Mouse (Mus musculus) G1E (cell line): ENCODE results near the gene Aldh4a1. TPM values are rescaled to one million over a fixed set of nuclear protein-coding genes. Genes with fewer than 3 reads are reported as not detected.

Source experiments
- ATAC-seq: 2 replicates; pipeline ENCODE4 v1.8.0; 2016; ENCODE audit warnings: mild to moderate bottlenecking; ENCODE audit not compliant: insufficient number of reproducible peaks, poor library complexity, low FRiP score, severe bottlenecking; ENCODE audit errors: extremely low read depth
- DNase-seq: peaks from one replicate; pipeline ENCODE4 v3.0.0; 2012; ENCODE audit warnings: low spot score
- H3K27me3 ChIP-seq: 2 replicates; pipeline ENCODE4 v1.6.1; 2012; ENCODE audit warnings: mild to moderate bottlenecking, low read length, inconsistent platforms; ENCODE audit not compliant: insufficient read depth
- H3K36me3 ChIP-seq: replicated peaks from 2 replicates; pipeline ENCODE3; 2012; ENCODE audit warnings: mild to moderate bottlenecking, inconsistent platforms
- H3K4me1 ChIP-seq: 2 replicates; pipeline ENCODE4 v1.6.1; 2012; ENCODE audit warnings: low read depth, low read length, inconsistent platforms, mixed read lengths; ENCODE audit not compliant: insufficient read depth
- H3K4me3 ChIP-seq: 2 replicates; pipeline ENCODE4 v1.5.1; 2012; ENCODE audit warnings: low read depth, mild to moderate bottlenecking, inconsistent platforms, low read length, moderate library complexity, mixed read lengths
- H3K9me3 ChIP-seq: replicated peaks from 2 replicates; pipeline ENCODE4 v1.6.1; 2012; ENCODE audit warnings: inconsistent platforms
- CTCF ChIP-seq: IDR thresholded peaks from 2 replicates; pipeline ENCODE4 v1.5.1; 2012; ENCODE audit warnings: low read depth, low read length, inconsistent platforms, mixed read lengths
- GATA1 ChIP-seq: IDR thresholded peaks from 2 replicates; pipeline ENCODE4 v1.6.1; 2012; ENCODE audit warnings: borderline replicate concordance, low read length, inconsistent platforms, mixed read lengths
- GATA2 ChIP-seq: IDR thresholded peaks from 2 replicates; pipeline ENCODE4 v1.6.1; 2012; ENCODE audit warnings: low read depth, low read length, inconsistent platforms, borderline replicate concordance
- POLR2AphosphoS5 ChIP-seq: IDR thresholded peaks from 2 replicates; pipeline ENCODE4 v1.6.1; 2012; ENCODE audit warnings: low read depth, low read length, inconsistent platforms; ENCODE audit not compliant: insufficient replicate concordance
- TAL1 ChIP-seq: conservative IDR thresholded peaks from 2 replicates; pipeline ENCODE4 v1.6.1; 2012; ENCODE audit warnings: low read depth, low read length, inconsistent platforms, mixed read lengths
- polyA plus RNA-seq: library from polyadenylated mRNA; stranded (reverse); fragments of >175 nt; gene quantifications from 2 replicates; pipeline ENCODE4 v1.2.3, GENCODE M21; 2012
- total RNA-seq, 2 experiments: library from RNA; stranded (forward) in 1 of 2; stranded (reverse) in 1 of 2; fragments of 200-1000 nt in 1 of 2; fragments of >200 nt in 1 of 2; fragmentation: Nextera tagmentation in 1 of 2; gene quantifications; 2 replicates each; pipeline ENCODE4 v1.2.3; 2014 to 2017

The Aldh4a1 gene
- total and polyA plus RNA-seq, 3 experiments: 13.3 to 44.1 (median 17.7) TPM

DNA sequence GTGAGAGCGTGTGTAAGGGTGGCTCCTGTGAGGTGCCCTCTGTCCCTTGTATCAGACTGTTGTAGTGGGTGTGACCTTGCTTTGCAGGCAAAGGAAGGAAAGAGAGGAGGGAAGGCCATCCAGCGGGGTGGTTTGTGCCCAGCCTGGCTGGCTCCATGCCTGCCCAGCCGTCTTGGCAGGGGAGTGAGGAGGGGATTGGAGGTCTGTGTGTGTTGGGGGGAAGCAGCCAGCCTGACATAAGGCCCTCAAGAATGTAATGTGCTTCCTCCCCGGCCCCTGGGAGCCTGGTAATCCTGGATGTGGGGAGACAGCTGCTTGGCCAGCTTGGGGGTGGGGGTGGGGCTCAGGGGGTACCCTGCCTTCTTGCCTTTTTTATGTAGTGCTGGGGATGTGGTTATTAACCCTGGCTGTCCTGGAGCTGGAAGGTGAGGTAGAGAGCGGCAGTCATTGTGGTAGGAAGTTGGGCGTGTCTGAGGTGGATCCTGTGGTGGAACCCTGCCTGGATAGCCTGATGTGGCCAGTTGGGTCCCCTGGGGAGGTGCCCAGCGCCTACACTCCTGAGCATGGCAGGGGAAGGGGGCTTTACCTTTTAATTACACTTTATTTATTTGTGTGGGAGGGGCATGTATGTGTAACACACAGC lies 67.1 kb downstream of the Aldh4a1 start:
- ATAC-seq: no peak
- DNase-seq: no peak
- Histone ChIP-seq H3K27me3 (no peaks in the 10 kb centered on the region), H3K9me3 (peaks cover 80% of the 10 kb centered on the region), H3K4me1 (no peaks in the 10 kb centered on the region), H3K36me3 (no peaks in the 10 kb centered on the region), H3K4me3 (no peak overlapping the region)
- TF ChIP-seq GATA1: no peak
- no peak for TF ChIP-seq TAL1
- no peak for TF ChIP-seq GATA2
- no peak for TF ChIP-seq POLR2AphosphoS5
- no peak for TF ChIP-seq CTCF

GRCm38 (mm10) chr4:139693315-139693714 lies 70.6 kb downstream of the Aldh4a1 start:
- Histone ChIP-seq H3K4me3 (no peak overlapping the region), H3K4me1 (no peaks in the 10 kb centered on the region), H3K27me3 (no peaks in the 10 kb centered on the region), H3K36me3 (no peaks in the 10 kb centered on the region), H3K9me3 (peaks cover 88% of the 10 kb centered on the region)
- TF ChIP-seq POLR2AphosphoS5: no peak
- no peak for TF ChIP-seq GATA1
- no peak for TF ChIP-seq GATA2
- TF ChIP-seq CTCF: no peak
- TF ChIP-seq TAL1: no peak
- no peak for ATAC-seq
- DNase-seq: no peak

GRCm38 (mm10) chr4:139697755-139698154 lies 75.1 kb downstream of the Aldh4a1 start:
- Histone ChIP-seq H3K36me3 (no peaks in the 10 kb centered on the region), H3K4me3 (no peak overlapping the region), H3K4me1 (no peaks in the 10 kb centered on the region), H3K9me3 (peaks cover 88% of the 10 kb centered on the region), H3K27me3 (no peaks in the 10 kb centered on the region)
- TF ChIP-seq GATA1 (no peak), TAL1 (no peak), GATA2 (no peak), POLR2AphosphoS5 (no peak), CTCF (no peak)
- ATAC-seq (no peak), DNase-seq (no peak)

- H3K36me3 ChIP-seq: no peaks in the 10 kb centered on the region
- no peak for ATAC-seq
- DNase-seq: no peak
- TF ChIP-seq POLR2AphosphoS5 (no peak), GATA1 (no peak), CTCF (no peak), TAL1 (no peak), GATA2 (no peak)
- no peaks in the 10 kb centered on the region for H3K4me1 ChIP-seq
- no peaks in the 10 kb centered on the region for H3K27me3 ChIP-seq
- H3K4me3 ChIP-seq: no peak overlapping the region
- H3K9me3 ChIP-seq: peaks cover 84% of the 10 kb centered on the region
These were observed 75.9 kb downstream of the Aldh4a1 start for GRCm38 (mm10) chr4:139698602-139699001.

Other genes starting within 250 kb of the Aldh4a1 start
- not detected in 2 replicates for gene Iffo2, start 92.3 kb upstream of the Aldh4a1 start, total RNA-seq (2014; fragmentation: Nextera tagmentation)
- 0.35 and 0.38 TPM in 2 replicates for gene Iffo2, start 92.3 kb upstream of the Aldh4a1 start, total RNA-seq (2017)
- gene Iffo2, start 92.3 kb upstream of the Aldh4a1 start, polyA plus RNA-seq: 0.09 and 0.20 TPM in 2 replicates
- not detected in 2 replicates for gene Gm21969, start 19.7 kb upstream of the Aldh4a1 start, total RNA-seq (2014; fragmentation: Nextera tagmentation)
- gene Gm21969, start 19.7 kb upstream of the Aldh4a1 start, total RNA-seq (2017): not detected in 2 replicates
- gene Gm21969, start 19.7 kb upstream of the Aldh4a1 start, polyA plus RNA-seq: 0.02 and 0.04 TPM in 2 replicates
- not detected in 2 replicates for gene Tas1r2, start 30.7 kb downstream of the Aldh4a1 start, total RNA-seq (2014; fragmentation: Nextera tagmentation)
- 0.12 TPM in 1 of 2 replicates, not detected in the other for gene Tas1r2, start 30.7 kb downstream of the Aldh4a1 start, total RNA-seq (2017)
- gene Tas1r2, start 30.7 kb downstream of the Aldh4a1 start, polyA plus RNA-seq: not detected in 2 replicates
- not detected in 2 replicates for gene Pax7, start 210.7 kb downstream of the Aldh4a1 start, total RNA-seq (2014; fragmentation: Nextera tagmentation)
- gene Pax7, start 210.7 kb downstream of the Aldh4a1 start, total RNA-seq (2017): 0.06 and 0.11 TPM in 2 replicates
- not detected in 2 replicates for gene Pax7, start 210.7 kb downstream of the Aldh4a1 start, polyA plus RNA-seq